Mouse (Mus musculus) granulocyte monocyte progenitor cell, adult 5-6 weeks (primary cell): ENCODE results near the gene Ube2c. TPM values are rescaled to one million over a fixed set of nuclear protein-coding genes. Genes with fewer than 3 reads are reported as not detected.

Source experiments
- ATAC-seq: replicated peaks from 2 replicates; pipeline ENCODE4 v1.8.0; 2016; ENCODE audit warnings: mild to moderate bottlenecking, moderate TSS enrichment, inconsistent platforms; ENCODE audit not compliant: poor library complexity, severe bottlenecking
- total RNA-seq, 2 experiments: library from RNA; stranded (forward) in 1 of 2; stranded (reverse) in 1 of 2; fragments of 200-712, 200-1000 nt in 1 of 2; fragments of >200 nt in 1 of 2; fragmentation: Nextera tagmentation in 1 of 2; gene quantifications; 2 replicates each; pipeline ENCODE4 v1.2.3; 2014 to 2017

Gene Ube2c
- total RNA-seq (2014; fragmentation: Nextera tagmentation) (24.5 and 75.2 TPM in 2 replicates), total RNA-seq (2017) (112 and 138 TPM in 2 replicates)

- peak; percentile 97 for ATAC-seq
Measured at GRCm38 (mm10) chr2:164769258-164770037, at the start of gene Ube2c. Gene Ube2c, plus strand, starts transcription at chr2:164769898.

GRCm38 (mm10) chr2:164723276-164723675 is 46.4 kb upstream of the Ube2c start:
- no peak for ATAC-seq

- ATAC-seq = peak; percentile 66
Measured at GRCm38 (mm10) chr2:164725895-164726619, 43.6 kb upstream of the Ube2c start.

GRCm38 (mm10) chr2:164731719-164732118 is 38.0 kb upstream of the Ube2c start:
- ATAC-seq = no peak

- no peak for ATAC-seq
Measured at GRCm38 (mm10) chr2:164733259-164733658, 36.4 kb upstream of the Ube2c start.

GRCm38 (mm10) chr2:164734839-164735238 is 34.9 kb upstream of the Ube2c start:
- ATAC-seq = no peak

GRCm38 (mm10) chr2:164735446-164735845 is 34.3 kb upstream of the Ube2c start:
- ATAC-seq = no peak

- ATAC-seq = no peak
Measured at GRCm38 (mm10) chr2:164737377-164738090, 32.2 kb upstream of the Ube2c start.

GRCm38 (mm10) chr2:164739876-164740275 is 29.8 kb upstream of the Ube2c start:
- ATAC-seq = no peak

- peak; percentile 56 for ATAC-seq
Measured at GRCm38 (mm10) chr2:164744987-164745386, 24.7 kb upstream of the Ube2c start.

- peak; percentile 91 for ATAC-seq
Measured at GRCm38 (mm10) chr2:164745843-164746479, 23.7 kb upstream of the Ube2c start, which contains the start of the genes Wfdc3 and Dnttip1. Gene Wfdc3, minus strand, starts transcription at chr2:164745931. Gene Dnttip1, plus strand, starts transcription at chr2:164745983.

- ATAC-seq = no peak
Measured at GRCm38 (mm10) chr2:164746693-164747092, 23.0 kb upstream of the Ube2c start.

- no peak for ATAC-seq
Measured at GRCm38 (mm10) chr2:164748191-164748590, 21.5 kb upstream of the Ube2c start.

GRCm38 (mm10) chr2:164748991-164749390 is 20.7 kb upstream of the Ube2c start:
- no peak for ATAC-seq

- ATAC-seq = no peak
Measured at GRCm38 (mm10) chr2:164752454-164752853, 17.2 kb upstream of the Ube2c start.

- peak; percentile 55 for ATAC-seq
Measured at GRCm38 (mm10) chr2:164754105-164754504, 15.6 kb upstream of the Ube2c start.

- no peak for ATAC-seq
Measured at GRCm38 (mm10) chr2:164754800-164755199, 14.9 kb upstream of the Ube2c start.

GRCm38 (mm10) chr2:164757841-164758240 is 11.9 kb upstream of the Ube2c start:
- ATAC-seq = no peak

- ATAC-seq = no peak
Measured at GRCm38 (mm10) chr2:164758692-164759091, 11.0 kb upstream of the Ube2c start.
